Mouse (Mus musculus) R1 (cell line): Measurements from ENCODE around the gene Prkd2.

Experiments
- DNase-seq: peaks from one replicate; pipeline ENCODE4 v3.0.0-alpha.2; 2018; ENCODE audit warnings: low read depth, low spot score

Prkd2 gene

DNA sequence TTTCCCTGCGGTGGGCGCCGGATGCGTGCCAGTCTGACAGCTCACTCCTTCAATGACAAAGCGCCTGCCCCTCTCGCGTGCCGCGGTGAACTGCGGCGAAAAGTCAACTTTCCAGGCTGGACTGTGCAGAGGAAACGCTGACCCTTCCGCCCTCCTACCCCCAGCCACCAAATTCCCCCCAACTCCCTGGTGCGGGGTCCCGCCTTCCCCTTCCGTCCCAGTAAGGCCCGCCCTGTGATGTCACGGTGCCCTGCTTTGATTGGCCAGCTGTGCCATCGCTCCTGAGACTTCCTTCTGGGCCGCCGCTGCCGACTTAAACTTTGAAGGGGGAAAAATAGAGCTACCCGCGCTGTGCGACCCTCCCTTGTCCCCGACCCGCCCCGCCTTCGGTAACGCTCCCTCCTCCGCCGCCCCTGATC is at the start of gene Prkd2:
Gene Prkd2 (plus strand): TSS at position 258 of the 419 bp plus-strand sequence.
- peak; percentile 83 for DNase-seq

DNA sequence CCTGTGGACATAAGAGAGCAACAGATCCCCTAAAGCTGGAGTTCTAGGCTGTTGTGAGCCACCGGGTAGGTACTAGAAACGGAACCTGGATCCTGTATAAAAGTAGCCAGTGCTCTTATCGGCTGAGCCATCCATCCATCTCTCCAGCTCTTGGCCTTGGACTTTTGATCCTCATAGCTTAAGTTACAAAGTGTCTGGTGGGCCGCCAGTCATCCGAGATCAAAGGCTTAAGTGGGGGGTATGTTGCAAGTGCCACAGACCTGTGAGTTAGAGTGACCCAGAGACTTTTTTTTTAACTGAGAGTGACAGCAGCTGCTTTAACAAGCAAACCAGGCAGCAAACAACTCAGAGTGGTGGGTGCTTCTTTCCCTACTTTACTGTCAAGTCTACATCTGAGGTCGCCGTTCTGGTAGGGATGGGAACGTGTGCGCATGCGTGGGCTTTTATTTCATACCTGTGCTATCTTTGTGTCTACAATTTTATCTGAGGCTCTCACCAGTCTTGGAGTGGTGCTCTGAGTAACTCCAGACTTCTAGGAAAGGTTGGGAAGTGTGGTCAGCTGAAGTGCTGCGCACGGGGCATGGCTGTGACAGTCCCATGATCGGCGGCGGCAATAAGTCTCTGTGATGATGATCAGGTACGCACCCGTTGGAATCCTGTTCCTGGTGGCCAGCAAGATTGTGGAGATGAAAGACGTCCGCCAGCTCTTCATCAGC is 49.5 kb upstream of the Prkd2 start:
- DNase-seq, result no peak

DNA sequence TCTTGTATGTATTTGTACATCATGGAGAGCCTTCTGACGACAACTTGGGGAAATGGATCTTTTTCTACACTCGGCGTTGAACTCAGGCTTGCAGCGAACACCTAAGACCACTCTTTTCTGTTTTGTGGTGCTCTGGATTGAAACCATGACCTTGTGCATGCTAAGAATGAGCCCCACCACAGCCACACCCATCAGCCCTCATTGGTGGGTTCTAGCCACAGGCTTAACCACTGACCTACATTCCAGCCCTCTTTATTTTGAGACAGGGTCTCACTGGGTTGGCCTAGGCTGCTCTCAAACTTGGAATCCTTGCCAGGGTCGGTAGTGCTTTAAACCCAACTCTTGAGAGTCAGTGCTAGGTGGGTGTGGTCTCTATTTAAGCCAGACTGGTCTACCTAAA is 47.8 kb upstream of the Prkd2 start:
- DNase-seq, result no peak

DNA sequence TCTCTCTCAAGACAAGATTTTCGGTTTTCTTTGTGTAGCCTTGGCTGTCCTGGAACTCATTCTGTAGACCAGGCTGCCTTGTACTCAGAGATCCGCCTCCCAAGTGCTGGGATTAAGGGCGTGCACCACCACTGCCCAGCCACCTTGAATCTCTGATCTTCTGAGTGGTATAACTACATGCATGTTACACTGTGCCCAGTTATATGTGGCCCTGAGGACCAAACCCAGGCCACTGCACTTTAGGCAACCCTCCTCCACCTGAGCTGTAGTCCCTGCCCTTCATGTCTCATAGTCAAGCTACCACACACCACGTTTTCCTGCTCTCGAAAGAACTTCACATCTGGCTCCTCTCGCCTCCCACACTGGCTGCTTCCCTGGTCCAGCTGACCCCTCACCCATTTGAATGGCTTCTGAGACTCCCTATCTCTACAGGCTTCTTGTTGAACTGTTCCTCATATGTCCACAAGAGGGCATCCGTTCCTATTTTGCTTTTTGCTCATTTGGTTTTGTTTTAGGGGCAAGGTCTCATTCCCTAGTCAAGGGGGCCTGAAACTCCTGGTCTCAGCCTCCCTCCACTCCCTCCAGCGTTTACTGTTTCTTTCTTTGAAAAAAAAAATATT is 38.2 kb upstream of the Prkd2 start:
- peak; percentile 74 for DNase-seq

DNA sequence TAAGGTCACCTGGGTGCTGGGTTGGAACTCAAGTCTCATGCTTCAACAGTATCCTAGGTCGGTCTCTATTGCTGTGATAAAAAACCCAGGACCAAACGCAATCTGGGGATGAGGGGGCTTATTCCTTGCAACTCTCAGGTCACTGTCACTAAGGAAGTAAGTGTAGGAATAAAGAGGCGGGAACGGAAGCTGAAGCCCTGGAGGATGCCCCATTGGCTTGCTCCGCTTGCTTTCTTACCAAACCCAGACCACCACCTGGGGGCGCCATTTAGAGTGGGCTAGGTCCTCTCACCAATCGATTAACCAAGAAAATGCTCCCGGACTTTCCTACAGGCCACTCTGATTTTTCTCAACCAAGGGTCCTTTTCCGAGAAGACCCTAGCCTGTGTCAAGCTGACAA is 34.8 kb upstream of the Prkd2 start:
- peak; percentile 70 for DNase-seq

DNA sequence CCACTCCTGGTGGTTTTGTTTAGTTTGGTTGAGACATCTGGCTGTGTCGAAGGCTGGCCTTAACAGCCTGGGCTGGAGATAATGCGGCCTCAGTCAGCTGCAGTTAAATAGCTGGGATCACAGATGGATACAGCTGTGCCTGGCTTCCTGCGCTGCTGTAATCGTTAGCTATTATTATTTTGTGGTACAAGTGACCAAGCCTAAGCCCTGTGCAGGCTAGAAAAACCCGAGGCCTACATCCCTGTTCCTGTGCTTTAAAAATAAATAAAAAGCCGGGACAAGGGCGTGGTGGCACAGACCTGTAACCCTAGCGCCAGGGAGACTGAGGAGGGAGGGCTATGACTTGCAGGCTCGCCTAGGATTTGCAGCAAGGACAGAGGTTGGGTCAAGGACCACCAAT is 34.1 kb upstream of the Prkd2 start:
- DNase-seq, result no peak

DNA sequence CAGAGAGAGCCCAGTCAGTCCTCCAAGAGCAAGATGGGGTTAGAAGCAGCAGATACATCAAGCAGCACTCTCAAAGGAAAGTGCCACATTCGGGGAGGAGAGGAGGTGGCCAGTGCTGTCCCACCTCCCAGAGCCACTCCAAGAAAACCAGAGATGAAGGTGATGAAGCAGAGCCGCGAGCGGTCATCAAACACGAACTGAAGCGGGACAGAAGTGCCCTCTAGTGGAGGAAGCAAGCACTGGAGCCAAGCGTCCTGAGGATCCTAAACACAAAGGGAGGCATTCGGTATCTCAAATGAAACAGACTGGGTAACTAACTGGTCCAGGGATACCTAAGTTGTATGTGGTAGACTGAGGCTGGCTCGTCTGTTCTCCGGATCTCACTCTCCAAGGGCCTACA is 33.0 kb upstream of the Prkd2 start:
- DNase-seq, result peak; percentile 87

DNA sequence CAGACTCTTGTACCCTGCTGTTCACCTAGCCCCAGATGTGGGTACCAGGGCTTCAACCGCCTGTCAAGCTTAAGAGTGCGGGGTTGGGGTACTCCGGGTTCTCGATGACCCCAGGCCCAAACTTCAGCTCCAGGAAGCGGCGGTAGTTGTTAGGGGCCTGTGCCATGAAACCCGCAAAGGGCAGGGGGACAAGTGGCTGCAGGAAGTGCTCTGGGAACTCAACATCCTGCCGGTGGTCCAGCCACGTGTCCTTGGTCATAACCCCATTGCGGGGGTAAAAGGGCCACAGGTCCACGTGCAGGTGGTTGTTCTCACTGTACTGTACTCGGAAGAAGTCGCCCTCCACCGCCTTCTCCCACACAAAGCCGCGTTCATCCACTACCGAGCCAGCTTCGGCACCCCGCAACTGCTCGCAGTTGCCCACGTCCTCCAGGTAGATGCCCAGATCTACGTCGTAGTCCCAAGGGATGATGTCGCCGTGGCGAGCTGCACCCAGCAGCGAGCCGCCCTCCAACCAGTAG is 32.2 kb upstream of the Prkd2 start:
- peak; percentile 27 for DNase-seq

DNA sequence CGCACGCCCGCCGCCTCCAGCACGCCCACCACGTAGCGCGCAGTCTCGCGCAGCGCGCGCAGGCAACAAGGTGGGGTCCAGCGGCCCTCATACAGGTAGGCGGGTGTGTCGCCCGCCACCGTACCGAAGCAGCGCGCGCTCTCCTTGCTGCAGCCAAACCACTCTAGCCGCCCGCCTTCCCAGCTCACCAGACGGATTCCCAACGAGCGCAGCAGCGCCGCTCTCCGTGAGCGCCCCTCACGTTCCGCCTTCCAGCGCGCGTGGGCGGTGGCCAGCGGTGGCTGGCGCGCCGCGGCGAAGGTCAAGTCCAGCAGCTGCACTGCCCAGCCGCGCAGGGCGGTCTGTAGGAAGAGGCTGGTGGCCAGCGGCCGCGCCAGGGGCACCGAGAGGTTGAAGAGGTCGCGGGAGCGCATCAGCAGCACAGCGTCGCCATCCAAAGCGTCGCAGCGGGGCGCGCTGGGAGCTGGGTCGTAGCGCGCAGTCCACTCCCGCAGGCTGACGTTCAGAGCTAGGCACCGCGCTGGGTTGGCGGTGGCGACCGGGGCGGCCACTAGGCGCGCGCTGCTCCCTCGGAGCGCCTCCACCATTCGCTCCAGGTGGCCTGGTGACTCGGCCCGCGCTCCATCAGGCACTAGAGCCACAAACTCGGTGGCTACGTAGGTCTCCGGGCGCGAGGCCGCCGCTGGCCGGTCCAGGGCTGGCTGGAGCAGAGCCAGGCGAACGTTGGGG is 31.6 kb upstream of the Prkd2 start:
- peak; percentile 67 for DNase-seq

DNA sequence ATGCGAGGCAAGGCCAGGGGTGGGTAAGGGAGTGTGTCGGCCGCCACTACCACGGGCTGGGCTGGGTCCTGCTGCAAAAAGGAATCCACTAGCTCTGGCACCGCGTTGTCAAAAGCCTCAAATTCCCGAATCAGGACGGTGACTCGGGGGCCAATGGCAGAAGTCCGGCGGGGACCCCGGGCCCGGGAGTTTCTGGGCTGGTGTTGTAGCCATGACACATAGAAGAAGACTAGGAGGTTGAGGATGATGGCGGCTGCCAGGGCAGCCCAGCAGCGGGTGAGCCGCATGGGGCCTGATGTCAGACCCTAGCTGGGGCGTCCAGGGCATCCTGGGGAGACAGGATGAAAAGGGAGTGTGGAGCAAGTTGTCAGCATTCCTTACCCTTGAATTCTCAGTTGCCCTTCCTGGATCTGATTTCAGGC is 31.0 kb upstream of the Prkd2 start:
- DNase-seq, result no peak

DNA sequence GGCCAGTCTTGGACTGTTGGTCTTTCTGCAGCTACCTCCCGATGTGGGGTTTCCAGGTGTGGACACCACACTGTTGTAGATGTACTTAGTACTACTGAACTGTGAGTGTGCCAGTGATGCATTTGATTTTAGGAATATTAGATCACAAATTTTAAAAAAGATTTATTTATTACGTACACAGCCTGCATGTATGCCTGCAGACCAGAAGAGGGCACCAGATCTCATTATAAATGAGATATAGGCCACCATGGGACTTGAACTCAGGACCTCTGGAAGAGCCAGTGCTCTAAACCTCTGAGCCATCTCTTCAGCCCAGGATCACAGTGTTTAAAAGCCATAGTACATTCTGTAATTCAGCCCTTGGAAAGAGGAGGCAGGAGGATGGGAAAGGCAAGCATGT is 30.2 kb upstream of the Prkd2 start:
- DNase-seq, result no peak

DNA sequence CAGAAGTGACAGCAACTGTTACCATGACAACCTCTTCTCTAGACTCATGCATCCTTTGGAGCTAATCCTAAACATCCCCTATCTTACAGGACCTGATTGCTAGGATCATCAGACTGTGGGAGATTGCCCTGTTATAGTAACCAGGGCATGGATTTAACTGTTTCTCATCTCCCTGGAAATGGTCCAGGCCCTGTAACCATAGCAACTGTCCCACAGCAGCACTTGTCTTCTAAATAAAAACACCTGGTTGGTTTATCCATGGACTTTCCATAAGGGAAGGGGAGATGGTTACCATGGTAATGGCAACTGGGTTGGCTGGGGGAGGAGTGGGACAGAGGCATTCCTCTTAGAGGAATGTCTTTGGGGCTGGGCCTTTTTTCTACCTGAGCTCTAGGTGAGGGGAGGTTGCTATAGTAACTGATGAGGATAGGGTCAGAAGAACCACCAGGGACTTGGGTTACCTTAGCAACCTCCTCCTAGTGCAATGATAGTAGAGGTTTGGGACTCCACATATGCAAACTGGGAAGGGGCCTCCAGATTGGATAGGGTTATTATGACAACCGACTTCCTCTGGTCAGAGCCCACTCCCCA is 27.3 kb upstream of the Prkd2 start, which contains the start of gene Strn4:
Gene Strn4 (plus strand): TSS at position 539 of the 591 bp plus-strand sequence.
- peak; percentile 87 for DNase-seq

DNA sequence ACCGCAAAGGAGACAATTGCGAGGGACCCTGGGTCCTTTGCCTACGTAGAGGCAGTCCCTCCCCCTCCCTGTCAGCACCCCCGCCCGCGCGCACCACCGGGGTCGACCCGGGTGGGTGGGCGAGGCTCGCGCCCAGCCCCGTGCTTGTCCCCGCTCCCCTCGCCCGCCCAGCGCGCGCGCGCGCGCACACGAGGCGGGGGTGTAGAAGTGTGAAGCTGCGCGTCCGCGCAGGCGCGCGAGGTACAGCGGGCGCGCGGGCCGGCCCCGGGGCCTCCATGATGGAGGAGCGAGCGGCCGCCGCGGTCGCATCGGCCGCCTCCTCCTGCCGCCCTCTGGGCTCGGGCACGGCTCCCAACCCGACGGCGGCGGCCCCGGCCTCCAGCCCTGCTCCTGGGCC is 26.6 kb upstream of the Prkd2 start:
- DNase-seq, result peak; percentile 78

DNA sequence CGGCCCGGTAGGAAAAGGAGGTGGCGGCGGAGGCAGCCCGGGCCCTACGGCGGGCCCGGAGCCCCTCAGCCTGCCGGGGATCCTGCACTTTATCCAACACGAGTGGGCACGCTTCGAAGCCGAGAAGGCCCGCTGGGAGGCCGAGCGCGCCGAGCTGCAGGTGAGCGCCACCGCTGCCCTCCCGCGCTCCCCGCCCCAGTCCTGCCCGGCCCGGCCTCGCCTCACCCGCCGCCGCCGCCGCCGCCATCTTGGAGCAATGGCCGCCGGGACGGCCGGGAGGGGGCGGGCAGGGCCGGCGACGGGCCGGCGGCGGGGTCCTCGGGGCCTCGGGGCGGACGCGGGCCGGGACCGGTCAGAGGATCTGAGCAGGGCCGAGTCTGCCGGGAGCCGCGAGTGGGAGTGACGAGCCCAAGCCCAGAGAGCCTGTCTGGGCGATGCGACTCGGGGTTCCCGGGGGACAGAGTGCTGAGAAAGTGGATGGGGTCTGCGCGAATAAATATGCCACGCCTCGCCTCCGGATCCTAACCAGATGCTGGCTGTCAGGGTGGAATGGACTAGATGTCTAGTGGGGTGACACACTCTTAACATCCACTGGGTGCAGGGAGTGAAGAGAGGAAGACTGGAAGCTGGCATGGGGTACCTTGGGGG is 26.1 kb upstream of the Prkd2 start, which contains the start of gene Fkrp:
Gene Fkrp (minus strand): TSS at position 258 of the 648 bp plus-strand sequence.
- DNase-seq, result peak; percentile 30

DNA sequence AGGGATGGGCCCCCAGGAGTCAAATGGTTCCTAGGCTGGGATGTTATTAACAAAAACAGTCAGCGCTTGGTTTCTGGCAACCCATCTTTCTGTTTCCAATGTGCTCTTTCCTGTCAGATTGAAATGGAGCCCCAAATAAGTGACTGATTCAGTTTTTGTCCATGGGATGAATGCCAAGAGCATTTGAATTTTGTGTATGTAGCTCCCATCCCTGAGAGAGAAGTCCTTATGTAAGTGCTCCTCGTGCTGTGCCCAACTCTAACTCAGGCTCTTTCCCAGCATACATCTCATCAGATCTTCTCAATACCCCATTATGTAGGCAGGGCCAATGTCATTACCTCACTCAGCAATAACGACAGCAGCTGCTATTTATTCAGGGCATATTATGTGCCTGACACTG is 25.0 kb upstream of the Prkd2 start:
- no peak for DNase-seq

DNA sequence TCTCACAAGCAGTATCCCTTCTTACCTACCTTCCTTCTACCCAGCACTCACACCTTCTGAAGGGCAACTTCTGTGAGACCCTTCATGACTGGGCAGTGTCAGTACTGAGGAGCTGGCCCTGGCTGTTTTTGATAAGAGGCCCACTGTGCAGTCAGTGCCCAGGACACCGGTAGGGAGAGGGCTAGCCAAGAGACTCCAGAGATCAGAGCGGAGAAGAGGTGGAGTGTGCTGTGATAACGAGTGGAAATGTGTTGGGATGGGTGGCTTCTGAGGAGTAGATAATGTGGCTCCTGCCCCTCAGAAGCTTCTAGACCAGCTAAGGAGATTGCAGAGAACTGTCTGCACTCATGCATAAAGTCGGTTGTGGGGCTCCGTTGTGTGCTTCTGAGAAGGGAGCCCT is 22.9 kb upstream of the Prkd2 start:
- no peak for DNase-seq

DNA sequence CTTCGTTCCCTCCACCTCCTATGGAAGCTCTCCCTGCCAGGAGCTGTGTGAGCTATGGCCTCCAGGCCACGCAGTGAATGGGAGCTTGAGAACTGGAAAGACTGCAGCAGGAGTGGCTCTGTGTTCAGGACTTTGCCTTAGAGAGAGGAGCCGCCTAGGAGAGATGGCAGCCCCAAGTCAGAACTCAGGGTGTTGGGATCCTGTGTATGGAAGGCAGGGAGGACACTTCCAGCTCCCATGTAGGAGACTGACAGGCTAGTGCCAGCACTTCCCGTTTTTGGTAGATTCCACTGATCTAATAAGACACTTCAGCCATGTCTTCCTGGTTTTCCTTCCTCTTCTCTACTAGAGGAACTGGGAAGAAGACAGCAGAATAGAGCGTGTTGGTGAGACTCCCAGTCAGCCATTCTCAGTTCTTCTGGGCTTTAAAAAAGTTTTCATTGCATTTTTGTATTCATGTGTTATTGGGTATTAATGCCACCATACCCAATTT is 22.4 kb upstream of the Prkd2 start:
- no peak for DNase-seq

DNA sequence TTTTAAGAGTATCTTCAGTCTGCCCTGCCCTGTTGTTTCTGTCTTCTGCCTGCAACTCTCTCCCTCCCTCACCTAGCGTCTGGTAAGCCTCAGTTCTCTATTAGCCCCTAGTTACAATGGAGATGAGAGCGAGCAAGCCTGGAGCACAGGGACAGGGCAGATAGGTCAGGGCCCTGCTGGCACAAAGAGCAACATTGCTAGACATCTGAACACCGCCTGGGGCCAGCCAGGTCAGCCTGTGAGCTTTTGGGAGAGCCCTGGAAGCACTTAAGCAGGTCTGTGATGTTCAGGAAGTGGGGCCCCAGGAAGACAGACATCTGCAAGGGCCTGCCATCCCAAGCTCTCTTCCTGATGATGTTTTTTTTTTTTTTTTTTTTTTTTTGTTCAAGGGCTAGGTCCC is 21.6 kb upstream of the Prkd2 start:
- DNase-seq, result no peak

DNA sequence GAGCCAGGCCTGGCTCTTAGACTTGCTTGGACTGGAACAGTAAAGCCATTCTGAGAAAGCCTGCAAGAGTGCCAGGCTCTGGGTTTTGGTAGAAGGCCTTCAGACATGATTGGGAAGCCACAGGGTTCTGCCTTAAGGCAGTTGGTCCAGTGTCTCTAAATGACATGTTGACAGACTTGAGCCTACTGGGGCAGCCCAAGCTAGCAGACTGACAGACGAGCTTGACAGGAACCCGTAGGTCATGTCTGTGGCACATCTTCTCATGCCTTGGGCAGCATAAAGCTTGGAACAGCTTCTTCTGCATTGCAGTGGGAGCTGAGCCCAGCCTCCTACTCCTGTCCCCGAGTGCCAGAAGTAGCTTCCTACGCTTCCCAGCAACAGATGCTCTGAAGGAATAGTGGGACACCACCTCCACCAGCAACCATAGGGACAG is 21.0 kb upstream of the Prkd2 start:
- DNase-seq, result no peak

DNA sequence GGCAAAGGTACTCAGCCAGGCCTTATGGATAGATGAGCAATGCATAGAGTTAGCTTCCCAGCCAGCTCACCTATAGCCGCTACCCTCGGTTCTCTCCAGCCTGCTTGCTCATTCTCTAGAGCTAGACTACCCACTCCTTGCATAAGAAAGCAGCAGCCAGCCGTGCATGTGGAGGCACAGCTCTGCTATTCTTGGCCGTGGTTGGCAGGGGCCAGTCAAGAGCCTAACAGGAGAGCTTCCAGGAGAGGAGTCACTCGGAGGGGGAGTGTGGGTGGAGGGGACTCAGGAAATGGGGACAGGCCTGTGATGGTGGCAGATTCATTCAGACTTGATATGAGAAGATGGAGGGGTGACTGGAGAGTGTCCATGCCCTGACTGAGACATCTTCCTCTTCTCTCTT is 19.0 kb upstream of the Prkd2 start:
- DNase-seq, result no peak

DNA sequence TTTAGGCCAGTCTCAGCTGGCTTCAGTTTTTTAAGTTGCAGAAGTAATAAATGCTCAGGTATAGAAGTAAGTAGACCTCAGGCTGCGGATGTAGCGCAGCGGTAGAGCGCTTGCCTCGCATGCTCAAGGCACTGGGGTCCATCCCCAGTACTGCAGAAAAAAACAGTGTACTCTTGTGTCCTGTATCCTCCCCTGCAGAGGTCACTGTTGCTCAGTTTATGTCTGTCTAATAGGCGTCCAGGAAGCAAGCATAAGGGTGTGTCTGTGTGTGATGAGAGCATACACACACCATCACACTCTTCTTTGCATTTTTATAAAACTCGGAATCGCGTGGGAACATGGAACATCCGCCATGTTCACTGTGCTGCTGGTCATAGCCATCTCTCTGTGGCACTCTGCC is 16.9 kb upstream of the Prkd2 start:
- DNase-seq, result peak; percentile 64
